Mouse (Mus musculus): Measurements from ENCODE around the gene Olfr550. TPM values are rescaled to one million over a fixed set of nuclear protein-coding genes. Genes with fewer than 3 reads are reported as not detected.
"Not testable (repeated sequence)": the region's sequence is repeated elsewhere in the genome, so short reads cannot be mapped to it uniquely, and the experiment has no call there.

Olfr550 gene
- total RNA-seq (2021) = not detected
- long read RNA-seq, experiment 1 = 0 reads
- long read RNA-seq, experiment 2 = 0 reads

DNA sequence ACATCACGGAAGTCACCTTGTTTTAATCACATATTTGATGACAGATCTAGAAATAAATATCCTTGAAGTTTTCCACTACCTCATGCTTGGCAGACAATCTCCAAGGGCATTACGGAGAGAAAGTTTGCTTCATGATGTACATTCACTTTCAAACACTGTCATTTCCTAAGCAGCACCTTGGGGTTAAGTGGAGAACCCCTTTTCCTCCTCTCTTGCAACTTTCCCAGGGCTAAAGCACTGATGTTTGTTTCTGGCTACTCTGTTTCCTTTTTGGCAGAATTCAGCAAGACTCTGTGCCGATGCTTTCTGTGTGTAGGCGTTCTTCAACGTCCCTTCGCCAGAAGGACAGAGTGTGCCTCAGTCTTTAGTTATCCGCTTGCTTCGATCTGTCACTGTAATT is at the start of gene Olfr550:
TSS of gene Olfr550 (plus strand) at position 301 of the 400 bp plus-strand sequence.
- DNase-seq = no peak

- no peak for DNase-seq
Measured at GRCm38 (mm10) chr7:102529052-102529451, 42.2 kb upstream of the Olfr550 start.

GRCm38 (mm10) chr7:102534449-102534848 is 36.8 kb upstream of the Olfr550 start, which contains the start of gene Olfr547:
TSS of gene Olfr547 (plus strand) at chr7:102534749.
- no peak for DNase-seq

- no peak for DNase-seq
Measured at GRCm38 (mm10) chr7:102540596-102540995, 30.6 kb upstream of the Olfr550 start, which contains the start of gene Olfr548-ps1. TSS of gene Olfr548-ps1 (plus strand) at chr7:102540896.

GRCm38 (mm10) chr7:102541251-102541650 is 30.0 kb upstream of the Olfr550 start:
- no peak for DNase-seq

DNA sequence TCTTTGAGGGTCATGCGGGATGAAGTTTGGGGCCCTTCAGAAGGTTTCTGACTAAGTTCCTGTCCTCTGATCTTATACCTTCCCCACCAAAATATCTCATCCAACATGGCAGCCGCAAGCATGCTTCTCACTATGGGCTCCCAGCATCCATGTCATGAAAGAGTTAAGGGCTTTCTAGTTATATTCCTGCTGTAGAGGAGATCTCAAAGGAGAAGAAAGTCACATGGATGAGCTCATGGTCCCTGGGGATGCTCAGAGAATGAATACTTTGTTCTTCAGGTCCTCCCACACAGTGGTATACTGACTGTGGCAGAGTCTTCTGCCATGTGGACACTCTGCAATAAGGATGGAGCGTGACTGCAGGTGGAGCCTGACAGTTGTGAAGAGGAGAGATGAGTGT is 21.7 kb upstream of the Olfr550 start, which contains the start of gene Olfr549:
TSS of gene Olfr549 (plus strand) at position 301 of the 400 bp plus-strand sequence.
- no peak for DNase-seq

DNA sequence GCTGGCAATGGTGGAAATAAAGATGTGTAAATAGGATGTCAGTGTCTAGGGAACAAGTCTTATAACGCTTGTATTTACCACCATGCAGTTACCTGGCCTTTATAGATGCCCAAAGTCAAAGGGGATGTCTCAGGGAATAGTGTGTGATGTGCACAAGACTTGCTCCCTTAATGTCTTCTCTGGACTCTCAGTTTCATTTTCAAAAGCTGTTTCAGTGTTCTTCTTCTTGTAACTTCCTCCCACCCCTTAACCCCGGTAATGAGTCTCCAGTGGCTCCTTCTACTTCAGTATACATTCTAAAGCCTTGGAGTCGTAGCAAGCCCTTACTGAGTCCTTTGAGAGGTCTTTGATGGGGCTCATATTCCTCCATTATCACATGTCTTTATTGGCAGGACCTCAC is 18.0 kb upstream of the Olfr550 start:
- DNase-seq = no peak

- DNase-seq = peak; percentile 93
Measured at GRCm38 (mm10) chr7:102564999-102565997, 5.9 kb upstream of the Olfr550 start, which contains the start of gene Trim21. TSS of gene Trim21 (minus strand) at chr7:102565486.

GRCm38 (mm10) chr7:102566219-102566618 is 5.0 kb upstream of the Olfr550 start:
- no peak for DNase-seq

DNA sequence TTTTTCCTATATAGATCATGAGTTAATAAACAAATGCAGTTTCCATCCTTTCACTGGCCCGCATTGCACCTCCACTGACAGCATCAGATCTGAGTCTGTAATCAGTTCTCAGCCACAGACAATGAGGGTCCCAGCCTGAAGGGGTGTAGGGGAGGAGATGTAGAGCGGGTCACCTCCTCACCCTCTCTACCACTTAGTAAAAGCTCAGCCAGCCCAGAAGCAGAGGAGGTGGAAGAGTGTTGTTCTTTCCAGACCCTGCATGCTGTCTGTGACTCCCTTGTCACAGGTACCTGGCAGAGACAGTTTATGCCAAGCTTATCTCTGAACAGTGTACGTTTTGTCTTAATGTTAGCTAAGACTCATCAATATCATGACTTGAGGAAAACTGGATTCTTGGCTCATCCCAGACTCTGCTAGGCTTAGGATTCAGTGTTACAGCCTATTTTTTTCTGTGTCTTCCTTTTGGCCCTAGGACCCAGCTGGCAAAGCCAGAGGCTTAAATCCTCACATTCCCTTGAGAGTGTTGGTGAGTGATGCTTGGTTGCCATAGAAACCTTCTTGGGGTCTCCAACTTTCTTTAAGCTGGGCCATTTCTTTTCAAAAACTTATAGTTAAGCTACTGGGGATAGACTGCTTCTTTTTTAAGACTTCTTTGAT is 2.1 kb downstream of the Olfr550 start:
- no peak for DNase-seq

- DNase-seq = no peak
Measured at GRCm38 (mm10) chr7:102575998-102576397, 4.8 kb downstream of the Olfr550 start.

GRCm38 (mm10) chr7:102591786-102592185 is 20.5 kb downstream of the Olfr550 start, which contains the start of gene Olfr551:
TSS of gene Olfr551 (minus strand) at chr7:102591886.
- DNase-seq = no peak

DNA sequence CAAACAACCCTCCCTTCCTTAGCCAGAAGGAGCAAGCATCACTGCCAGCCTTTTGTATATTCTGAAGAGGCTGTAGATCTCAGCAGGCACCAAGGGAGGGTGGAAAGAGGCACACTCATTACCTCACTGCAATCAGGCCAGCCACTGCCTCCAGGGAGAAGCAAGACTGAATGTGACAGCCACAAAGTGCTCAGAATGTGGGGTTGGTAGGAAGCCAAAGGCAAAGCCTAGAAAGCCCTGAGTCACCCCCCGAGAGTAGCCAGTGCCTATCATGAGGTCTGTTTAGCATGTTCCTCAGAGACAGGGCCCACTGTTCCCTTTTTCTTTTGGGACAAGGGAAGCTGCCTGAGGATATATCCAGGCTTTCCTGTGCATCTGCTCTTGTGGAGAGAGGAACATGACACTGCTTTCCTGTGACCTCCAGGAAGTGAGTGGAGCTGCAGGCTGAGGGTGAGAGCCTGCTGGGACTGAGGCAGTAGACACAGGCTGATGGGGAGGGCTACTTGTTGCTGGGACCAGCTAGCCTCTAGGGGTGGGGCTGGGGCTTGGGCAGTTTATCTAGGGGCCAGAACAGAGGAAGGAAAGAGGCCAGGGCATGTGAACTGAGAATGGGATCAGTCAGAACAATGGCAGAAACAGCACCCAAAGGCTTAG is 26.3 kb downstream of the Olfr550 start, which contains the start of gene Olfr552:
TSS of gene Olfr552 (plus strand) at position 393 of the 654 bp plus-strand sequence.
- DNase-seq = no peak

- no peak for DNase-seq
Measured at GRCm38 (mm10) chr7:102618118-102618517, 46.9 kb downstream of the Olfr550 start, which contains the start of gene Olfr553. TSS of gene Olfr553 (minus strand) at chr7:102618218.

DNA sequence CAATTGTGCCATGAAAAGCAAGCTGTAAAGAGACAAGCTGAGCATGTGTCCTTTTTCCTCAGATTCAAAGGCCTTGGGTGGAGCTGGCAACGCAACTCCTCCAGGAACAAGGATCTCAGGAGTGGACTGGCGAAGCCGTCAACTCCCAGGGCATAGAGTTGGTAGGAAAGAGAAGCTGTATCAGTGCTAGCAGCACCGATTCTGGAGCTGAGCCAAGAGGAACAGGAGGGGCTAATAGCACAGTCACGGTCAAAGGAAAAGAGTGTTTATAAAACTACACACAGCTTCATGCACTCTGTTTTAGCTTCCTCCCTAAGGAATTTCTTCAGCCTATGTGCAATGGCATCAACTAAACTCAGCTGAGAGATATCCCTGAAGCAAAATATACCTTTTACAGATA is 48.4 kb downstream of the Olfr550 start:
- peak; percentile 7 for DNase-seq

DNA sequence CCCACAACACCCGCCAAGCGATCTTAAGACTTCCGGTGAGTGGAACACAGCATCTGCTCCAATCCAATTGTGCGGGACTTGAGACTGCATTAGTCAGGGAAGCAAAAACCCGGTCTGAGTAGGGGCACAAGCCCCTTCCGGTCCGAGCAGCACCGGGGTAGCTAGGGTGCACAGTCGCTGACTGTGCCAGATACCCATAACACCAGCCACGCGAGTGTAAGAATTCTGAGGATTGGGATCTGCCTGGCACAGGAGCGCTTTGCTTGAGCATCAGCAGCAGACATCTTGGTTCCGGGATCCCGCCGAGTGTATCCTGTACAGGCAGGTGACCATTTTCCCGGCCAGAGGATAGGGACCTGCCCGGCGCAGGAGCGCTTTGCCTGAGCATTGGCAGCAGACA is 49.1 kb downstream of the Olfr550 start:
- not testable (repeated sequence) for DNase-seq

Other genes with a start within 250 kb of the Olfr550 start
- 10 to 100 TPM; 33.7 to 50.4 TPM for gene Rrm1, start 129.7 kb upstream of the Olfr550 start, total RNA-seq (2021)
- not detected for gene Olfr543, start 89.8 kb upstream of the Olfr550 start, total RNA-seq (2021)
- not detected for gene Olfr544, start 83.1 kb upstream of the Olfr550 start, total RNA-seq (2021)
- not detected for gene Olfr545, start 71.9 kb upstream of the Olfr550 start, total RNA-seq (2021)
- not detected for gene Olfr547, start 36.7 kb upstream of the Olfr550 start, total RNA-seq (2021)
- gene Olfr548-ps1, start 30.5 kb upstream of the Olfr550 start, total RNA-seq (2021) = not detected
- gene Olfr549, start 21.6 kb upstream of the Olfr550 start, total RNA-seq (2021) = not detected
- gene Trim21, start 6.0 kb upstream of the Olfr550 start, total RNA-seq (2021) = 10 to 100 TPM; 10.1 to 15.8 TPM
- not detected for gene Olfr551, start 20.4 kb downstream of the Olfr550 start, total RNA-seq (2021)
- gene Olfr552, start 26.3 kb downstream of the Olfr550 start, total RNA-seq (2021) = under 1 TPM in 1 of 2 experiments, not detected in 1; 0.12 TPM
- not detected for gene Olfr553, start 46.8 kb downstream of the Olfr550 start, total RNA-seq (2021)
- gene Olfr554, start 67.0 kb downstream of the Olfr550 start, total RNA-seq (2021) = not detected
- not detected for gene Olfr555, start 87.4 kb downstream of the Olfr550 start, total RNA-seq (2021)
- not detected for gene Olfr556, start 93.5 kb downstream of the Olfr550 start, total RNA-seq (2021)
- gene Trim68, start 115.9 kb downstream of the Olfr550 start, total RNA-seq (2021) = 10 to 100 TPM in 1 of 2 experiments, 1 to 10 TPM in 1; 6.1 to 14.3 TPM
- not detected for gene Olfr557, start 124.5 kb downstream of the Olfr550 start, total RNA-seq (2021)
- 1 to 10 TPM; 1.4 to 2.6 TPM for gene Olfr558, start 130.8 kb downstream of the Olfr550 start, total RNA-seq (2021)
- not detected for gene Olfr33, start 147.6 kb downstream of the Olfr550 start, total RNA-seq (2021)
- gene Olfr559, start 156.0 kb downstream of the Olfr550 start, total RNA-seq (2021) = not detected
- gene Olfr560, start 187.9 kb downstream of the Olfr550 start, total RNA-seq (2021) = not detected
- gene Olfr78, start 188.0 kb downstream of the Olfr550 start, total RNA-seq (2021) = 1 to 10 TPM; 1.5 to 2.6 TPM
- not detected for gene Olfr561, start 199.8 kb downstream of the Olfr550 start, total RNA-seq (2021)
- not detected for gene Olfr564, start 232.0 kb downstream of the Olfr550 start, total RNA-seq (2021)

Measured in adrenal gland, postnatal 10 days (tissue).